Mouse (Mus musculus) CH12.LX (cell line): ENCODE results near the gene Bcas2. TPM values are rescaled to one million over a fixed set of nuclear protein-coding genes. Genes with fewer than 3 reads are reported as not detected.

ENCODE experiments used
- DNase-seq: peaks from one replicate; pipeline ENCODE4 v3.0.0-alpha.2; 2013; ENCODE audit errors: extremely low read depth
- H3K27ac ChIP-seq: 2 replicates; pipeline ENCODE4 v1.5.1; 2012; ENCODE audit warnings: low read depth, mild to moderate bottlenecking, control low read depth, moderate library complexity; ENCODE audit not compliant: insufficient read depth
- H3K27me3 ChIP-seq: replicated peaks from 2 replicates; pipeline ENCODE3; 2012; ENCODE audit warnings: inconsistent platforms
- H3K36me3 ChIP-seq, 2 experiments: replicated peaks in 1 of 2; 2 replicates each; pipeline versions ENCODE3 to v1.6.1; 2012; ENCODE audit warnings: inconsistent platforms in 1 of 2, low read length in 1 of 2, mild to moderate bottlenecking in 1 of 2, mixed read lengths in 1 of 2, moderate library complexity in 1 of 2; ENCODE audit not compliant: control insufficient read depth in 1 of 2, insufficient read depth in 1 of 2
- H3K4me1 ChIP-seq, 2 experiments: 2 replicates each; pipeline ENCODE4 v1.6.1; 2012; ENCODE audit warnings: inconsistent platforms in 1 of 2, moderate library complexity in 1 of 2; ENCODE audit not compliant: insufficient read depth in 2 of 2, control insufficient read depth in 1 of 2
- H3K4me2 ChIP-seq: 2 replicates; pipeline ENCODE4 v1.6.1; 2012; ENCODE audit warnings: low read depth, mild to moderate bottlenecking, control low read depth; ENCODE audit not compliant: poor library complexity, insufficient read depth, severe bottlenecking
- H3K4me3 ChIP-seq, 3 experiments: fragments of 150-350 bp in 1 of 3; sonication (generic) in 1 of 3; replicated peaks in 1 of 3; 2 replicates each; pipeline versions ENCODE3 to v1.5.1; 2011 to 2012; ENCODE audit warnings: low read depth in 2 of 3, low read length in 2 of 3, mild to moderate bottlenecking in 2 of 3, moderate library complexity in 2 of 3, control low read depth in 1 of 3, improper control_type of control experiment in 1 of 3, inconsistent platforms in 1 of 3, mixed read lengths in 1 of 3; ENCODE audit not compliant: poor library complexity in 1 of 3
- H3K79me2 ChIP-seq: replicated peaks from 2 replicates; pipeline ENCODE4 v1.6.1; 2012; ENCODE audit warnings: mild to moderate bottlenecking, moderate library complexity; ENCODE audit not compliant: control insufficient read depth, poor library complexity, insufficient read depth, severe bottlenecking; ENCODE audit errors: extremely low read depth
- H3K9ac ChIP-seq: 2 replicates; pipeline ENCODE4 v1.6.1; 2012; ENCODE audit warnings: low read depth, mild to moderate bottlenecking, control low read depth, moderate library complexity; ENCODE audit not compliant: insufficient read depth
- H3K9me3 ChIP-seq: replicated peaks from 2 replicates; pipeline ENCODE3; 2012; ENCODE audit warnings: low read length, inconsistent platforms, mixed read lengths
- BHLHE40 ChIP-seq: IDR thresholded peaks from 2 replicates; pipeline ENCODE4 v1.6.1; 2011; ENCODE audit warnings: mild to moderate bottlenecking, low read depth, low read length, improper control_type of control experiment
- E2F4 ChIP-seq: IDR thresholded peaks from 2 replicates; pipeline ENCODE4 v1.6.1; 2011; ENCODE audit warnings: low read depth, low read length, improper control_type of control experiment; ENCODE audit not compliant: insufficient replicate concordance
- ELF1 ChIP-seq: IDR thresholded peaks from 2 replicates; pipeline ENCODE4 v1.6.1; 2014; ENCODE audit warnings: low read depth, mild to moderate bottlenecking, inconsistent platforms, low read length, improper control_type of control experiment
- ETS1 ChIP-seq: conservative IDR thresholded peaks from 2 replicates; pipeline ENCODE4 v1.6.1; 2012; ENCODE audit warnings: low read depth, mild to moderate bottlenecking, inconsistent platforms, low read length, improper control_type of control experiment, moderate library complexity
- IRF4 ChIP-seq: IDR thresholded peaks from 2 replicates; pipeline ENCODE4 v1.6.1; 2014; ENCODE audit warnings: low read depth, mild to moderate bottlenecking, inconsistent platforms, low read length, improper control_type of control experiment
- MAFK ChIP-seq: IDR thresholded peaks from 2 replicates; pipeline ENCODE4 v1.6.1; 2011; ENCODE audit warnings: low read length, improper control_type of control experiment; ENCODE audit not compliant: insufficient replicate concordance
- MAX ChIP-seq: IDR thresholded peaks from 2 replicates; pipeline ENCODE4 v1.6.1; 2011; ENCODE audit warnings: low read length, improper control_type of control experiment
- MEF2A ChIP-seq: IDR thresholded peaks from 2 replicates; pipeline ENCODE4 v1.6.1; 2014; ENCODE audit warnings: low read depth, mild to moderate bottlenecking, inconsistent platforms, low read length, improper control_type of control experiment, borderline replicate concordance
- MYC ChIP-seq: IDR thresholded peaks from 2 replicates; pipeline ENCODE4 v1.6.1; 2011; ENCODE audit warnings: low read depth, mild to moderate bottlenecking, improper control_type of control experiment, low read length
- NELFE ChIP-seq: IDR thresholded peaks from 2 replicates; pipeline ENCODE4 v1.6.1; 2011; ENCODE audit warnings: low read depth, low read length, improper control_type of control experiment
- POLR2AphosphoS2 ChIP-seq: IDR thresholded peaks from 2 replicates; pipeline ENCODE4 v1.6.1; 2011; ENCODE audit warnings: low read depth, low read length, improper control_type of control experiment
- RAD21 ChIP-seq: IDR thresholded peaks from 2 replicates; pipeline ENCODE4 v1.6.1; 2011; ENCODE audit warnings: low read depth, mild to moderate bottlenecking, low read length, improper control_type of control experiment, moderate library complexity
- SIN3A ChIP-seq: IDR thresholded peaks from 2 replicates; pipeline ENCODE4 v1.6.1; 2012; ENCODE audit warnings: low read length, improper control_type of control experiment, inconsistent platforms
- TBP ChIP-seq: conservative IDR thresholded peaks from 2 replicates; pipeline ENCODE4 v1.6.1; 2011; ENCODE audit warnings: low read depth, low read length, improper control_type of control experiment
- TCF12 ChIP-seq: IDR thresholded peaks from 2 replicates; pipeline ENCODE4 v1.6.1; 2014; ENCODE audit warnings: low read depth, mild to moderate bottlenecking, inconsistent platforms, low read length, improper control_type of control experiment
- USF2 ChIP-seq: conservative IDR thresholded peaks from 2 replicates; pipeline ENCODE4 v1.6.1; 2011; ENCODE audit warnings: low read depth, low read length, improper control_type of control experiment
- ZKSCAN1 ChIP-seq: IDR thresholded peaks from 2 replicates; pipeline ENCODE4 v1.6.1; 2012; ENCODE audit warnings: low read depth, inconsistent platforms, low read length, improper control_type of control experiment, borderline replicate concordance
- ZMIZ1 ChIP-seq: IDR thresholded peaks from 2 replicates; pipeline ENCODE4 v1.6.1; 2012; ENCODE audit warnings: low read depth, mild to moderate bottlenecking, inconsistent platforms, low read length, improper control_type of control experiment
- dilution Hi-C: fragments of 300-500 bp; cut with MboI; formaldehyde crosslinking; loops from 2 replicates; pipeline ENCODE4 v1.14.3; 2020; ENCODE audit warnings: low sequenced_read_pairs; ENCODE audit not compliant: extremely low pct_unique_long_range_greater_than_20kb, extremely low pct_ligation_motif_present
- in situ Hi-C: fragments of 300-500 bp; cut with MboI; formaldehyde crosslinking; loops from 3 replicates; pipeline ENCODE4 v1.14.3; 2019; ENCODE audit warnings: low sequenced_read_pairs, low pct_ligation_motif_present, low pct_unique_long_range_greater_than_20kb, mixed read lengths
- polyA plus RNA-seq: library from polyadenylated mRNA; unstranded; fragments of >175 nt; gene quantifications from 2 replicates; pipeline ENCODE4 v1.2.1, GENCODE M21; 2012; ENCODE audit warnings: low read depth; ENCODE audit not compliant: insufficient read length
- total RNA-seq, 2 experiments: library from RNA; depleted of rRNA; stranded (reverse); fragments of 300-350 nt in 1 of 2; fragments of >200 nt in 1 of 2; gene quantifications; 2 replicates each; pipeline ENCODE4 v1.2.3; 2012 to 2014

Gene Bcas2
- total and polyA plus RNA-seq, 3 experiments, result 65.3 to 126 (median 111) TPM

DNA sequence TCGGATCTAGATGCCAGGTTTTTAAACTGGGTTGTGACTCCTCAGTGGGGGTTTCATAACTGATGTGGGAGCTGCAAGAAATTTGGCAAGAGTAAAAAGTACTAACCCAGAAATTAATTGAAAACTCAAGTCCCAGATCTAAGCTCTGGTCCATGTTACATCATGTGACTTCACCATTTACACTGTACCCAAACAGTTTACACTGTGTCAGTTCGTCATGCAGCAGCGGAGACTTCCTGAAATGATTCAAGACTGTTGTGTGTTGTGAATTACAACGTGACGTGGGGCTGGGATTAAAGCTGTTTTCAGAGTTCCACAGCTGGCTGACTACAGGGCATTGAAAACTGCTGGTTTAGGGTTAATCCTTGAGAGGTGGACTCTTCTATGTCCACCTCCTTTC lies 1.2 kb downstream of the Bcas2 start:
- Histone ChIP-seq H3K79me2 (peaks cover 8% of the 10 kb centered on the region), H3K36me3 (peaks cover 31 to 40% of the 10 kb centered on the region in 2 experiments), H3K4me3 (peak overlapping the region; percentile 85 to 99 (median 94)), H3K9me3 (no peaks in the 10 kb centered on the region), H3K27me3 (no peaks in the 10 kb centered on the region), H3K4me1 (peaks cover 2 to 17% of the 10 kb centered on the region in 2 experiments; a peak in 2 of 4 replicates), H3K4me2 (peak overlapping the region; percentile 90), H3K9ac (peak overlapping the region; percentile 85), H3K27ac (no peak overlapping the region)
- TF ChIP-seq SIN3A (no peak), MEF2A (no peak), USF2 (no peak), MAX (no peak), TCF12 (no peak), ETS1 (no peak), ZKSCAN1 (no peak), RAD21 (no peak), TBP (no peak)
- dilution Hi-C loops (no loop called here), in situ Hi-C loops (loop anchor here (25.0 kb wide), 1 partner anchor 460 kb away; no protein-coding TSS in a partner anchor)
- DNase-seq, result no peak

GRCm38 (mm10) chr3:103176740-103177139 lies 5.3 kb downstream of the Bcas2 start:
- Histone ChIP-seq H3K36me3 (peaks cover 35 to 62% of the 10 kb centered on the region in 2 experiments), H3K27ac (no peak overlapping the region), H3K4me3 (no peak overlapping the region), H3K9ac (no peak overlapping the region), H3K4me2 (no peak overlapping the region), H3K9me3 (no peaks in the 10 kb centered on the region), H3K79me2 (peaks cover 8% of the 10 kb centered on the region), H3K27me3 (no peaks in the 10 kb centered on the region), H3K4me1 (peaks cover 2 to 9% of the 10 kb centered on the region in 2 experiments; a peak in 2 of 4 replicates)
- no peak for TF ChIP-seq NELFE
- TF ChIP-seq SIN3A, result no peak
- no peak for TF ChIP-seq IRF4
- TF ChIP-seq MAX, result no peak
- no peak for TF ChIP-seq POLR2AphosphoS2
- TF ChIP-seq ZMIZ1, result no peak
- no peak for TF ChIP-seq E2F4
- TF ChIP-seq MAFK, result no peak
- no peak for TF ChIP-seq ETS1
- no peak for TF ChIP-seq MYC
- no peak for TF ChIP-seq ELF1
- TF ChIP-seq BHLHE40, result no peak
- dilution Hi-C loops (no loop called here), in situ Hi-C loops (no loop called here)
- DNase-seq, result no peak
